Mouse (Mus musculus): ENCODE results near the gene Alcam. TPM values are rescaled to one million over a fixed set of nuclear protein-coding genes. Genes with fewer than 3 reads are reported as not detected.

The Alcam gene
- total and polyA plus RNA-seq, 3 experiments, result 1.5 to 3.5 (median 2.4) TPM

DNA sequence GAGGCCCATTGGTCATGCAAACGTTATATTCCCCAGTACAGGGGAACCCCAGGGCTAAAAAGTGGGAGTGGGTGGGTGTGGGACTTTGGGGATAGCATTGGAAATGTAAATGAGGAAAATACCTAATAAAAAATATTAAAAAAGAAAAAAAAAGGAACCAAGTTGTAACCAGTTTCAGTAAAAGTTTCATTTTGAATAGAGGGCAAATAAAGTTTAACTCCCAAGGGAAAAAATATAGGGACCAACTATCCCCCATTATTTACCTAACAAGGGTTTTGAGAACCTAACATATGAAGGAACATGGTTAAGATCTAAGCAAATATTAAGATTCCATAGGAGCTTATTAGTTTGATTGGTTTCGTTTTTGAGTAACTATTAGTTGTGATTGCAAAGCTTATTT lies 146.9 kb downstream of the Alcam start:
- intact Hi-C loops (cut with DNase I), result no loop called here
- no peak for TF ChIP-seq CTCF (IDR thresholded peaks at IDR 0.05)
- TF ChIP-seq EP300 (IDR thresholded peaks at IDR 0.05; ENCODE audit: insufficient read depth, low read depth, low read length), result no peak
- no peak for TF ChIP-seq POLR2A (IDR thresholded peaks at IDR 0.05; ENCODE audit: insufficient read depth, low read depth, low read length)
- no peak overlapping the region for H3K4me3 ChIP-seq
- no peaks in the 10 kb centered on the region for H3K4me1 ChIP-seq (ENCODE audit: control insufficient read depth, insufficient read depth, low read length)
- WGBS, result 76% methylated on average over 2 of the region's 2 CpGs
- H3K36me3 ChIP-seq (ENCODE audit: control insufficient read depth, insufficient read depth, low read length), result no peaks in the 10 kb centered on the region
- H3K79me2 ChIP-seq (replicated peaks; ENCODE audit: control insufficient read depth, insufficient read depth, low read length), result no peaks in the 10 kb centered on the region
- no peak overlapping the region for H3K27ac ChIP-seq
- no peaks in the 10 kb centered on the region for H3K27me3 ChIP-seq (ENCODE audit: control insufficient read depth, insufficient read depth, low read length)
- DNase-seq, result no peak
- no peak overlapping the region for H3K9ac ChIP-seq (ENCODE audit: low read depth, low read length)

GRCm38 (mm10) chr16:52303532-52303902 lies 150.4 kb downstream of the Alcam start:
- intact Hi-C loops (cut with DNase I), result no loop called here
- WGBS, result 89% methylated on average over 4 of the region's 4 CpGs

DNA sequence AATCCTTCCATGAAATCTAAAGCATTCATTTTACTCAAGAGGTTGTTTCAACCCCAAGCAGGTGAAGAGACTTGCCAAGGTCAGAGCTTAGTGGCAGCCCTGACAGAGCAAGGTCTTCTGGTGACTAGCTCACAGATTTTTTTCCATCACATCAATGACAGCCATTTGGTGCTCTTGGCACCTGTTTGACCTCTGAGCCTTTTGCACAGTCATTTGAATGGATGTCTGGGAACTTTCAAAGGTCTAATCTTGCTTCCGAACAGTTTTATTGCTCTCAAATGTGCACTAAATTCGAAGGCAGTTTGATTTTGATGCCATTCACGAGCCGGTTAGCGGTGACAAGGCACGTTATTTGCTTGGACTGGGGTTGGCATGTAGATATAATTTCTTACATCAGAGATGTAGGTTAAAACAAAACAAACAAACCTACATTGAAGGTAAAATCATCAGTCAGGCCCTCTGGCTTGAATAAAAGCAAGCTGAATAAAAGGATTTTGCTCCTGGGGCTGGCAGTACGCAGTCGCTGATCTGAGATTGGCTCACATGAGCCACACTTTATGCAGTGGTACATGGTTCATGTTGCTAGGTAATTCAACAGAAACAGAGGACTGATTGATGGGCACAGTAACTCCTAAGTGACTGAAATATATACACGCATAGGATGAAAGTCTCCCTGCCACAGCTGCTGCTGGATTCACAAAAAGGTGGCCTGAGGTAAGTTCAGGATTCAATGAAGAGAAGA lies 150.9 kb downstream of the Alcam start:
- H3K27me3 ChIP-seq (ENCODE audit: control insufficient read depth, insufficient read depth, low read length), result no peaks in the 10 kb centered on the region
- H3K4me3 ChIP-seq, result no peak overlapping the region
- no peak overlapping the region for H3K9ac ChIP-seq (ENCODE audit: low read depth, low read length)
- intact Hi-C loops (cut with DNase I), result no loop called here
- H3K36me3 ChIP-seq (ENCODE audit: control insufficient read depth, insufficient read depth, low read length), result no peaks in the 10 kb centered on the region
- no peak for DNase-seq
- TF ChIP-seq EP300 (IDR thresholded peaks at IDR 0.05; ENCODE audit: insufficient read depth, low read depth, low read length) (no peak), CTCF (IDR thresholded peaks at IDR 0.05) (no peak), POLR2A (IDR thresholded peaks at IDR 0.05; ENCODE audit: insufficient read depth, low read depth, low read length) (no peak)
- no peaks in the 10 kb centered on the region for H3K4me1 ChIP-seq (ENCODE audit: control insufficient read depth, insufficient read depth, low read length)
- no peak overlapping the region for H3K27ac ChIP-seq
- H3K79me2 ChIP-seq (replicated peaks; ENCODE audit: control insufficient read depth, insufficient read depth, low read length), result no peaks in the 10 kb centered on the region
- 85% methylated on average over 9 of the region's 9 CpGs for WGBS

More at GRCm38 (mm10) chr16:52303532-52303902, 150.4 kb downstream of the Alcam start:
- Histone ChIP-seq H3K27me3 (ENCODE audit: control insufficient read depth, insufficient read depth, low read length) (no peaks in the 10 kb centered on the region), H3K9ac (ENCODE audit: low read depth, low read length) (no peak overlapping the region), H3K27ac (no peak overlapping the region), H3K36me3 (ENCODE audit: control insufficient read depth, insufficient read depth, low read length) (no peaks in the 10 kb centered on the region), H3K4me1 (ENCODE audit: control insufficient read depth, insufficient read depth, low read length) (no peaks in the 10 kb centered on the region), H3K79me2 (replicated peaks; ENCODE audit: control insufficient read depth, insufficient read depth, low read length) (no peaks in the 10 kb centered on the region), H3K4me3 (no peak overlapping the region)
- TF ChIP-seq CTCF (IDR thresholded peaks at IDR 0.05) (no peak), POLR2A (IDR thresholded peaks at IDR 0.05; ENCODE audit: insufficient read depth, low read depth, low read length) (no peak), EP300 (IDR thresholded peaks at IDR 0.05; ENCODE audit: insufficient read depth, low read depth, low read length) (no peak)
- DNase-seq, result no peak

- Histone ChIP-seq H3K36me3 (ENCODE audit: control insufficient read depth, insufficient read depth, low read length) (no peaks in the 10 kb centered on the region), H3K9ac (ENCODE audit: low read depth, low read length) (no peak overlapping the region), H3K4me3 (no peak overlapping the region), H3K4me1 (ENCODE audit: control insufficient read depth, insufficient read depth, low read length) (no peaks in the 10 kb centered on the region), H3K79me2 (replicated peaks; ENCODE audit: control insufficient read depth, insufficient read depth, low read length) (no peaks in the 10 kb centered on the region), H3K27me3 (ENCODE audit: control insufficient read depth, insufficient read depth, low read length) (no peaks in the 10 kb centered on the region), H3K27ac (no peak overlapping the region)
- no peak for DNase-seq
- intact Hi-C loops (cut with DNase I), result no loop called here
- 84% methylated on average over 7 of the region's 7 CpGs for WGBS
- no peak for TF ChIP-seq EP300 (IDR thresholded peaks at IDR 0.05; ENCODE audit: insufficient read depth, low read depth, low read length)
- TF ChIP-seq CTCF (IDR thresholded peaks at IDR 0.05), result no peak
- no peak for TF ChIP-seq POLR2A (IDR thresholded peaks at IDR 0.05; ENCODE audit: insufficient read depth, low read depth, low read length)
These were observed 152.1 kb downstream of the Alcam start for GRCm38 (mm10) chr16:52301730-52302129.

DNA sequence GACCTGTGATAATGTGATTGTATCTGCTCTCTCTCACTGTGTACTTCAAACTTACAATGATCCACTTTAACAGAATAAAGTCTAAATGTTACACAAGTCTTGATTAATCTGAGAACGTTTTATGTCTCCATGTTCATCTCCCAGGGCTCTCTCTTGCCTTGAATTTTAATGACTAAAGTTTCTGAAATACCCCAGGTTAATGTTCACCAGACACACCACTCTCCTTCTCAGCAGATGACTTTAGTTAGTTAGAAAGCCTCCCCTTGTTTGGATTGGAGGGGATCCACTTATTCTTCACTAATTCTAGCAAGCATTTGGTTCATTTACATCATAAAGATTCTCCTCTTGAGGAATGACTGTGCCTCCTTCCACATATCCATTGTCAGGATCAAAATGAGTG lies 157.5 kb downstream of the Alcam start:
- intact Hi-C loops (cut with DNase I), result no loop called here
- WGBS, result 38% methylated on average over 1 of the region's 1 CpGs
- no peaks in the 10 kb centered on the region for H3K79me2 ChIP-seq (replicated peaks; ENCODE audit: control insufficient read depth, insufficient read depth, low read length)
- no peak overlapping the region for H3K4me3 ChIP-seq
- H3K27ac ChIP-seq, result no peak overlapping the region
- no peaks in the 10 kb centered on the region for H3K36me3 ChIP-seq (ENCODE audit: control insufficient read depth, insufficient read depth, low read length)
- no peak overlapping the region for H3K9ac ChIP-seq (ENCODE audit: low read depth, low read length)
- H3K4me1 ChIP-seq (ENCODE audit: control insufficient read depth, insufficient read depth, low read length), result no peaks in the 10 kb centered on the region
- no peaks in the 10 kb centered on the region for H3K27me3 ChIP-seq (ENCODE audit: control insufficient read depth, insufficient read depth, low read length)
- TF ChIP-seq POLR2A (IDR thresholded peaks at IDR 0.05; ENCODE audit: insufficient read depth, low read depth, low read length) (no peak), EP300 (IDR thresholded peaks at IDR 0.05; ENCODE audit: insufficient read depth, low read depth, low read length) (no peak), CTCF (IDR thresholded peaks at IDR 0.05) (no peak)
- DNase-seq, result no peak

- H3K4me3 ChIP-seq, result no peak overlapping the region
- H3K79me2 ChIP-seq (replicated peaks; ENCODE audit: control insufficient read depth, insufficient read depth, low read length), result no peaks in the 10 kb centered on the region
- intact Hi-C loops (cut with DNase I), result no loop called here
- H3K27me3 ChIP-seq (ENCODE audit: control insufficient read depth, insufficient read depth, low read length), result no peaks in the 10 kb centered on the region
- no peaks in the 10 kb centered on the region for H3K36me3 ChIP-seq (ENCODE audit: control insufficient read depth, insufficient read depth, low read length)
- H3K4me1 ChIP-seq (ENCODE audit: control insufficient read depth, insufficient read depth, low read length), result no peaks in the 10 kb centered on the region
- H3K27ac ChIP-seq, result no peak overlapping the region
- TF ChIP-seq EP300 (IDR thresholded peaks at IDR 0.05; ENCODE audit: insufficient read depth, low read depth, low read length), result no peak
- TF ChIP-seq POLR2A (IDR thresholded peaks at IDR 0.05; ENCODE audit: insufficient read depth, low read depth, low read length), result no peak
- TF ChIP-seq CTCF (IDR thresholded peaks at IDR 0.05), result no peak
- H3K9ac ChIP-seq (ENCODE audit: low read depth, low read length), result no peak overlapping the region
- no peak for DNase-seq
These were observed 158.3 kb downstream of the Alcam start for GRCm38 (mm10) chr16:52295535-52295934.
